Mouse (Mus musculus) embryonic fibroblast, embryonic 13.5 days (primary cell): ENCODE measurements at regions not wholly inside any gene's neighbourhood (a gene's known extent, or its start where the extent isn't known, plus 50 kb on each side); places are given as distances from the start of the nearest gene placed in this dataset.

Experiments used
- H3K27ac ChIP-seq: 2 replicates; pipeline ENCODE4 v1.5.1; 2012; ENCODE audit warnings: low read length, control low read depth, inconsistent platforms; ENCODE audit not compliant: insufficient read depth
- H3K4me1 ChIP-seq: 2 replicates; pipeline ENCODE4 v1.6.1; 2011; ENCODE audit warnings: low read length; ENCODE audit not compliant: control insufficient read depth, insufficient read depth
- H3K4me3 ChIP-seq: 2 replicates; pipeline ENCODE4 v1.5.1; 2011; ENCODE audit warnings: mild to moderate bottlenecking, control low read depth, low read length; ENCODE audit not compliant: insufficient read depth
- CTCF ChIP-seq: IDR thresholded peaks from 2 replicates; pipeline ENCODE4 v1.5.1; 2011; ENCODE audit warnings: mild to moderate bottlenecking, control low read depth, low read length, moderate library complexity, borderline replicate concordance; ENCODE audit not compliant: insufficient read depth
- POLR2A ChIP-seq: IDR thresholded peaks from 2 replicates; pipeline ENCODE4 v1.6.1; 2011; ENCODE audit warnings: low read depth, mild to moderate bottlenecking, control low read depth, low read length, moderate library complexity

DNA sequence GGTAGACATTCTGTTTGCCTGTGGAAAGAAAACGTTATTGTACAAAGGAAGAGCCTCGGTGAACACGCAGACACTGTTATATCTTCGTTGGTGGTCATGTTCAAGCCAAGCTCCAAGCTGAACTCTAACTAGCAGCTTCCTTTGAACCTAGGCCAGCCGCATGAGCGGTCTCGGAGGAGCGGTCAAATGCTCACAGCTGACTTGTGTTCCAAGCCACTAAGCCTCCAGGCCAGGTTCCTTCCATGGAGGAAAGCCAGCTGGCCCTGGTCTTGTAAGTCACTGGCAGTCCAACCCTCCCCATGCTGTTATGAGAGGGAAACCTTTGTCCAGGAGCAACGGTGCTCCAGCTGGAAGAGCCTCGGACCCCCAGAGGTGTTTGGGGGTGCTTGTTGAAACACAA, 194.5 kb upstream of the Pkdcc start:
- Histone ChIP-seq H3K4me1 (no peaks in the 10 kb centered on the region), H3K27ac (no peak overlapping the region), H3K4me3 (no peak overlapping the region)
- TF ChIP-seq POLR2A (no peak), CTCF (no peak)

DNA sequence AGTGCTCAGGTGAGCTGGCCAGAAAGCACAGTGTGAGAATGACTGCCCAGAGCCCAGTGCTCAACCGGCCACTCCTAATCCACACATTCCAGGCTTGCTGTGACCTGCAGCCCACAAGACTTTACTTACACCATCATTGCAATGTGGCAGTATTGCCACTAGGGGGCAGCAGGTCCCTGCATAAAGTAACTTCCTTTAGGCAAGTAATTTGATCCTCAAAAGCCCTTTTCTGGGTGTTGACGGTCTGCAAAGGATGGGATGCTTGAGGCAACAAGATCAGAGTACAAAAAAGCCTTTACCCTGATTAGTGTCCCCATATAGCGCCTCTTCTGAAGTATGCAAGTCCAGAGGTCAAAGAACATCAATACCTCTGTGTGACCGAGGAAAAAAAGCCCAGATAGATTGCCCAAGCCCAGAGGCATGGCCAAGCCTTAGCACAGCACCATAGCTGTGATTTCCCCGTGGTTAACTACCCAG, 189.7 kb upstream of the Pkdcc start:
- H3K27ac ChIP-seq = no peak overlapping the region
- TF ChIP-seq POLR2A = no peak
- TF ChIP-seq CTCF = peak; percentile 53; the same call in 1 of the 2 replicates
- H3K4me3 ChIP-seq = no peak overlapping the region
- no peaks in the 10 kb centered on the region for H3K4me1 ChIP-seq

DNA sequence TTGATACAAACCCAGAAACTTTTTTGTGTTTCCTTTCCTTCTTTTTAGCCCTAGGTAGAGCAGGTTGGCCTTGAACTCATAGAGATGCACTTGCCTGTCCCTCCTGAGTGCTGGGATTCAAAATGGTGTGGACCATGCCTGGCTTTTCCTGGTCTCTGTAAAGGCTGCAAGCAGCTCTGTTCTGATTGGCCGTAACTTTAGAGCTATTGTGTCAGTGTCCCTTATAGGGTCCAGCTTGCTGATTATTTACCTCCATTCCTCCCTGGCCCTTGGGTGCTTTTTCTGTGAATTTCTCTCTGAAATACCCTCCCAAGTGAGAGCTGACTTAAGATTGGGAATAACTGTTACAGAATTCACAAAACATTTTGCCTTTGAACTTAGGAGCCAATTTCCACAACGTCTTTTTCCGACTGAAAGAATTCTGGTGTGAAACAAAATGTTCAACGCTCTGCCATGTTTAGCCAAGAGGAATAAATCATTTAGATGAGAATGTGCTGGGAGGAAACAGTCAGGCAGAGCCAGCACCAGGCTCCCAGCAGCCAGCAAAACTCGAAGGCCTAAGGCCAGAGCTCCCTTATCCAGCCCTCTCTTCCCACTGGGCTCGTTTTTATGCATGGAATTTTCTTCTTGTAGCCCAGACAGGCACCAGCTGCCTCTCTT, 180.0 kb upstream of the Pkdcc start:
- Histone ChIP-seq H3K27ac (peak overlapping the region; percentile 76), H3K4me3 (no peak overlapping the region), H3K4me1 (no peaks in the 10 kb centered on the region)
- TF ChIP-seq POLR2A (no peak), CTCF (no peak)

DNA sequence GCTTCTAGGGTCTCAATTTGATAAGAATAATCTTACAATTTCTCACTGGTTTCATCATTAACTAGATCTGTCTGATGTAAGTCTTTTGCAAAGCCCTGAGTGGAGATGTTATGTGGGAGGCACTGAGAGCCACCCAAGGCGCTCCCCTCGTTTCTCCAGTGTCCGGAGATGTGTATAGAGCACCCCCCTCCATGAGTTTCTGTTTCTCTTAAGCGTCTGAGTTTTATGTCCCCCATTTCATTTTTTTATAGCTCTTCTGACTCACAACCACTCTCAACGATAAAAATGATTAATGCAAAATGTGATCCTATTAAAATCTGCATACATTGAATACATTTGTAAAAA, 179.5 kb upstream of the Pkdcc start:
- Histone ChIP-seq H3K4me3 (no peak overlapping the region), H3K4me1 (no peaks in the 10 kb centered on the region), H3K27ac (peak overlapping the region; percentile 76)
- TF ChIP-seq POLR2A = no peak
- TF ChIP-seq CTCF = no peak

DNA sequence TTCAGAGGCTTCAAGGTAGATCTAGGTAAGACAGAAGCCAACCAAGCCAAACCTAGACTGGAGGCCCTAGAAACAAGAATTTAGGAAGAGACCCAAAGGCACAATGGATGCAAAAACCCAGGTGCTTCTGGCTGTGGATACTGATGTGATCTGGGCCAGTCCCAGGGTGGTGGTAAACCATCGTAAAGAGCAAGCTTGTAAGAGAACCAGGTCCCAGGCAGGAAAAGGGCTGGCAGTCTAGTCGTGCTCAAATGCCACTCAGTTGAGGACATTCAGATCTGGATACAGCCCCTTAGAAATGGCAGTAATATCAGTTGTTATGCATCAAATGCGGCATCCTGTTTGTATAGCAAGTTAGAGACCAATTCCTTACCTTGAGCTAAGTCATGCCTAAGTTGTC, 175.5 kb upstream of the Pkdcc start:
- TF ChIP-seq CTCF (no peak), POLR2A (no peak)
- Histone ChIP-seq H3K27ac (no peak overlapping the region), H3K4me3 (no peak overlapping the region), H3K4me1 (no peaks in the 10 kb centered on the region)

DNA sequence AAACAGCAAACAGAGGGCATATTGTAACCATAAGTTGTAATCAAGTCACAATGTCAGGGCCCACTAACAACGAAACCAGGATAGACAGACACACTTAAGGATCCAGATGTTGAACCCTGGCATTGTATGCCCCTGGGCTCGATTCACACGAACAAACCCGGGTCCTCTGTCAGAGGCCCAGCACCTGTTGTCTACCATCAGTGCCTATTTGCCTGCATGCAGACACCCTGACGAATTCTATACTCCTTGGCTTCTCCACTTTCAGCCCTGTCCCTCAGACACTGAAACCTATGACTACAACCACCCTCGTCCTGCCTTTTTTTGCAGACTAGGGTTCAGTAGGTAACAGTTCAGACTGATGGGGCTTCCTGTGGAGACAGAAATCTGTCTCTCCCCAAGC, 170.6 kb upstream of the Pkdcc start:
- TF ChIP-seq POLR2A (no peak), CTCF (no peak)
- no peak overlapping the region for H3K4me3 ChIP-seq
- no peak overlapping the region for H3K27ac ChIP-seq
- H3K4me1 ChIP-seq = no peaks in the 10 kb centered on the region

DNA sequence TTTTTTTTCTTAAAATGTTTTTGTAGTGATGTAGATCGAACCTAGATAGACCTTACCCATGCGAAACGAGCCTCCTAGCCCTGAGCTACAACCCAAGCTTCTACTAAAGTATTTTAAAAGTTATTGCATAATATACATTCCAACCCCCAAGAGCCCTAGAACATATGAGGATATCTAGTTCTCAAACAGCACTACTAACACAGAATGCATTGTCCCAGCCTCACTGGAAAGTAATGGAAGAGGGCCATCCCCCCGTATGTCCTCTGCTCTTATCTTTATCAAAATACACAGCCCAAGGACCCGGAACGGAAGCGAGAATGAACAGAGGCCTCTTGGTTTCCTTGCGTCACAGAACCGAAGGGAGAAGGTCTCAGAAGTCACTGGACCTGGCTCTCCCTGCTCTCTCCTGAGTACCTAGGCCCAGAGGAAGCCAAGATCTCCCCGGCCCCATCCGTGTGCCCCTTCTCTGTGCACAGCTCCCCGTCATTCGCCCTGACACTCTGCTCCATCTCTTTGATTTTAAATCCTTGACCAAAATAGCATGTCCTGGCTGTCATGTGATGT, 165.0 kb upstream of the Pkdcc start:
- Histone ChIP-seq H3K4me3 (no peak overlapping the region), H3K27ac (no peak overlapping the region), H3K4me1 (no peaks in the 10 kb centered on the region)
- TF ChIP-seq CTCF (no peak), POLR2A (no peak)

DNA sequence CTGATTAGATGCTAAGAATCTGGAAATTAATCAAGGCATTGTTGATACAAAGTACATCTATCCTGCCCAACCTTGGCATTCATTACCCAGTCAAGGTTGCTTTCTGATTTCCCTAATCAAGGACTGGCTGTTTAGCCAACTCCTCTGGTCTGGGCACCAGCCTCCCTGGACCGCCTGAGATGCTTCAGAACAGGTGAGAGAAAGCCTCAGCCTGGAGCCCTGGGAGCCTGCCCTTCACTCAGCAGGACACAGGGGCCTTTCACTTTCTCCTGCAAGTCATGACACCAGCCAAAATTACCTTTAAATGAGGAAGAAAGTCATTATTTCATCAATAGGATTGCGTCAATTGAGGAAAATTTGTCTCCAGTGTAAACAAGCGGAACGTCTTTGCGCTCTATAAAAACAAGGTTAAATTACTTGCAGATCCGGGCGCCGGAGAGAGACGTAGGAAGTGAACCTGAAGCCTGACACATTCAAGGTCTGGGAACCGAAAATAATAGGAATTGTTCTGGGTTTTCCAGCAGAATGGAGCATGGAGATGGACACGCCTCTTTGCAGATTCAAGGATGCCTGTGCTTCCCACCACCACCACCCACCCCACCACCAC, 164.4 kb upstream of the Pkdcc start:
- Histone ChIP-seq H3K27ac (no peak overlapping the region), H3K4me3 (no peak overlapping the region), H3K4me1 (no peaks in the 10 kb centered on the region)

DNA sequence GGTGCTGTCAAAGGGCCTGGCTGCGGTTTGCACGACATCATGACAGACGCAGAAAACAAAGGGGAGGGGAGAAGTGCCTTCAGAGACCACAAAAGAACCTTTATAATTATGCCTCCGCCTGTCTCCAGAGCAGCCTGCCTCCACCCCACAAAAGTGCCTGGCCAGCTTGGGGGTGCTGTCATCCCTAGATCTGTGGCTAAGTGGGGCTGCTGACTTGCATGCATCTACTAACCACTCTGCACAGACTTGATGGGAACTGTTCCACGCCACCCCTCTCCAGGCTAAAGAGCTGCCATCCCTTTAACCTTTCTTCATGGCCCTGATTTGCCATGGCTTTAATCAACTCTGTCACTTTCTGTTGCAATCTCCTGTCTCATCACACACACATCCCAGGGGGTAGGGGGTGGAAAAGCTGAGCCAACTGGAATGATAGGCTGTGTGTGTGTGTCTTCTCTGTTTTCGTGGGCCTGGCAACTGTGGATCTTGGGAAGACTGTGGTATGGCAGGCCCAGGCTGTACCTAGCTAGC, 162.4 kb upstream of the Pkdcc start:
- Histone ChIP-seq H3K4me1 (no peaks in the 10 kb centered on the region), H3K4me3 (no peak overlapping the region), H3K27ac (no peak overlapping the region)
- TF ChIP-seq CTCF (no peak), POLR2A (no peak)

More for the DNA sequence above, 164.4 kb upstream of the Pkdcc start:
- TF ChIP-seq POLR2A = no peak
- TF ChIP-seq CTCF = no peak

DNA sequence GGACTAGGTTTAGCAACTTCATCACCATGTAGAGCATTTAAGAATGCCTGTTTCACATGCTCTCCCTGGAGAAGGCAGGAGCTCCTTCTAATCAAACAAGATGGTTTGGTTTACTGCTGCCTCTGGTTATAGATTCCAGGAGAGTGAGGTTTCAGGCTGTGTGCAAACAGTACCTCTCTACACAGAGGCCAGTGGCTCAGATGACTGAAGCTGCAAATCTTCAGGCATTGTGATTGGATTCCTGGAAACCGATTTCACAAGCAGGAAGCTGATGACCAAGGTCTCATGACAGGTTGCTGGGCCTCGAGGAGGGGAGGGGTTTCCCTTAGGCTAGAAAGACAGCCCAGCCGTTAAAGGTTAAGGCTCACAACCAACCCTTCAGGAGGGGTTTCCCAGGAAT, 157.3 kb upstream of the Pkdcc start:
- TF ChIP-seq POLR2A (no peak), CTCF (no peak)
- Histone ChIP-seq H3K4me1 (no peaks in the 10 kb centered on the region), H3K4me3 (no peak overlapping the region), H3K27ac (no peak overlapping the region)
